Mouse (Mus musculus) embryonic fibroblast, embryonic 13.5 days (primary cell): ENCODE results near the gene Ercc1.

ENCODE experiments used
- CTCF ChIP-seq: IDR thresholded peaks from 2 replicates; pipeline ENCODE4 v1.5.1; 2011; ENCODE audit warnings: mild to moderate bottlenecking, control low read depth, low read length, moderate library complexity, borderline replicate concordance; ENCODE audit not compliant: insufficient read depth
- POLR2A ChIP-seq: IDR thresholded peaks from 2 replicates; pipeline ENCODE4 v1.6.1; 2011; ENCODE audit warnings: low read depth, mild to moderate bottlenecking, control low read depth, low read length, moderate library complexity

DNA sequence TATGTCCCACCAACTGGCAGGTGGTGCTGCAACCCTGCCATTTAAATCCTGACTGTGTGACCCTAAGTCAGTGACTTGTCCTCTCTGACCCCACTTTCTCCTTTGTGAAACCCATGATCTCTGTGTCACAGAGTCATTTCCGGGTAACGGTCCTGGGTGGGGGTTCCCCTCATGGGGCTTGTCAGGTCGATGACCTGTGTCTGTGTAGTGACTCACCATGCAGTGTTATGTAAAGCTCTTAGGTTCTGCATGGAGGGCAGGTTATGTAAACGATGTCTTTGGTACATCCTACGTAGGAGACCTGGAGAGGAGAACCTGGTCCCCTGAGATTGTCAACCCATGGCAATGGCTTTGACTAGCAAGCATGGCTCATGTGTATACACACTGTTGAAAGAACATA is 23.1 kb upstream of the Ercc1 start:
- TF ChIP-seq CTCF (no peak), POLR2A (no peak)
